Mouse (Mus musculus): Measurements from ENCODE around the gene Gm21188. TPM values are rescaled to one million over a fixed set of nuclear protein-coding genes. Genes with fewer than 3 reads are reported as not detected.
"Not testable (repeated sequence)": the region's sequence is repeated elsewhere in the genome, so short reads cannot be mapped to it uniquely, and the experiment has no call there.

Gm21188 gene
- total RNA-seq, 2 experiments from 2014 or later: not detected

- DNase-seq; intact Hi-C loops (cut with DNase I): not testable (repeated sequence)
Observed at GRCm38 (mm10) chr13:120027368-120027767, 24.6 kb downstream of the Gm21188 start.

- intact Hi-C loops (cut with DNase I): not testable (repeated sequence)
Observed at GRCm38 (mm10) chr13:120026911-120027310, 25.1 kb downstream of the Gm21188 start, which contains the start of gene Gm36079. Gene Gm36079 (minus strand): TSS chr13:120027011.

GRCm38 (mm10) chr13:120026373-120026772, 25.6 kb downstream of the Gm21188 start:
- intact Hi-C loops (cut with DNase I); DNase-seq: not testable (repeated sequence)

More at GRCm38 (mm10) chr13:120026911-120027310, 25.1 kb downstream of the Gm21188 start, which contains the start of gene Gm36079:
- DNase-seq: not testable (repeated sequence)

- DNase-seq; intact Hi-C loops (cut with DNase I): not testable (repeated sequence)
Observed at GRCm38 (mm10) chr13:120025576-120025975, 26.4 kb downstream of the Gm21188 start.

GRCm38 (mm10) chr13:120025004-120025403, 27.0 kb downstream of the Gm21188 start:
- intact Hi-C loops (cut with DNase I); DNase-seq: not testable (repeated sequence)

- DNase-seq; intact Hi-C loops (cut with DNase I): not testable (repeated sequence)
Observed at GRCm38 (mm10) chr13:120024581-120024980, 27.4 kb downstream of the Gm21188 start.

- DNase-seq; intact Hi-C loops (cut with DNase I): not testable (repeated sequence)
Observed at GRCm38 (mm10) chr13:120021477-120021876, 30.5 kb downstream of the Gm21188 start.

GRCm38 (mm10) chr13:120015348-120016007, 36.5 kb downstream of the Gm21188 start:
- intact Hi-C loops (cut with DNase I); DNase-seq: not testable (repeated sequence)

- DNase-seq; intact Hi-C loops (cut with DNase I): not testable (repeated sequence)
Observed at GRCm38 (mm10) chr13:120013962-120014361, 38.0 kb downstream of the Gm21188 start.

- DNase-seq; intact Hi-C loops (cut with DNase I): not testable (repeated sequence)
Observed at GRCm38 (mm10) chr13:120013544-120013943, 38.5 kb downstream of the Gm21188 start.

GRCm38 (mm10) chr13:120010068-120010467, 41.9 kb downstream of the Gm21188 start:
- intact Hi-C loops (cut with DNase I): not testable (repeated sequence)

GRCm38 (mm10) chr13:119999215-119999614, 52.8 kb downstream of the Gm21188 start:
- DNase-seq; intact Hi-C loops (cut with DNase I): not testable (repeated sequence)

More at GRCm38 (mm10) chr13:120010068-120010467, 41.9 kb downstream of the Gm21188 start:
- DNase-seq: not testable (repeated sequence)

GRCm38 (mm10) chr13:119998442-119999086, 53.4 kb downstream of the Gm21188 start:
- intact Hi-C loops (cut with DNase I); DNase-seq: not testable (repeated sequence)

- DNase-seq; intact Hi-C loops (cut with DNase I): not testable (repeated sequence)
Observed at GRCm38 (mm10) chr13:119991917-119992496, 60.0 kb downstream of the Gm21188 start.

GRCm38 (mm10) chr13:119991264-119991663, 60.7 kb downstream of the Gm21188 start:
- DNase-seq; intact Hi-C loops (cut with DNase I): not testable (repeated sequence)

Other genes starting within 250 kb of the Gm21188 start
- gene AF067063, start 222.0 kb downstream of the Gm21188 start, total RNA-seq (2021): not detected
- gene D13Ertd608e, start 216.2 kb downstream of the Gm21188 start, total RNA-seq (2021): not detected
- gene Tcstv1, start 157.4 kb downstream of the Gm21188 start, total RNA-seq (2021): not detected
- not detected for gene Gm21761, start 122.9 kb downstream of the Gm21188 start, total RNA-seq (2021)
- gene B020031M17Rik, start 101.4 kb downstream of the Gm21188 start, total RNA-seq (2021): not detected
- gene Gm36079, start 25.2 kb downstream of the Gm21188 start, total RNA-seq (2021): not detected
- gene Gm20767, start 88.1 kb upstream of the Gm21188 start, total RNA-seq (2021): not detected
- not detected for gene Gm21818, start 120.2 kb upstream of the Gm21188 start, total RNA-seq (2021)
- not detected for gene Gm21762, start 163.8 kb upstream of the Gm21188 start, total RNA-seq (2021)
- gene Gm21731, start 186.9 kb upstream of the Gm21188 start, total RNA-seq (2021): not detected
- gene AF067061, start 210.9 kb upstream of the Gm21188 start, total RNA-seq (2021): not detected
- not detected for gene BC147527, start 248.2 kb upstream of the Gm21188 start, total RNA-seq (2021)

Measured in left cerebral cortex, postnatal 4 days (tissue).